Mouse (Mus musculus): ENCODE measurements at regions not wholly inside any gene's neighbourhood (a gene's known extent, or its start where the extent isn't known, plus 50 kb on each side); places are given as distances from the start of the nearest gene placed in this dataset.
A peak's percentile ranks its signal among the peaks of the same experiment; 100 is the strongest.
"Not testable (repeated sequence)": the region's sequence is repeated elsewhere in the genome, so short reads cannot be mapped to it uniquely, and the experiment has no call there.

GRCm38 (mm10) chrX:94785983-94786382 is 61.6 kb downstream of the Zxdb start:
- no peak for DNase-seq (ENCODE audit: low read depth, low spot score)

DNA sequence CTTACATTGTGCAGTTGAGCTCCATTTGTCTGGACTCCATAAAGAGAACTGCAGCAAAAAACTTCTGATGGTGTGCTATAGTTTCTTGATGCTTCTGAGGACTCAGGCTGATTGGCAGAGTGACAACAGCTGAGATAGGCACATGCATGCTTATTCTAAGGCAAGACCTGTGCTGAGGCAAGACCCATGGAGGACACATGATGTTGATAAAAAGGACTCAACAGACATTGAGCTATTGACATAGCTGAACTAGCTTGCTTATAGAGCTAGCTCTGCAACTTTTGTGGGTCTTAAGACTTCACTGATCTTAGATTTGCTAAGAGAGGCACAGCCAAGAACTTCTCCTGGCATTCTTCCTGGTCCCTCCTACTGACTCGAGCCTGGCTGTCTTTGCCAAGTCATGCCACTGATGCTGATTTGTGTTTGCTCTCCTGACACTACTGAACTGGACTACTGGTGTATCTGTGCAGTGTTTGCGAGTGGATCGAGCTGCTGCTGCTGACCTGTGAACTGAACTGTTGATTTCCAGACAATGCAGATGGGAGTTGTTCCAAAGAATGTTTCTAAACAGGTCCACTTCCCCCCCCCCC is 64.1 kb downstream of the Zxdb start:
- no peak for DNase-seq (ENCODE audit: low read depth, low spot score)

GRCm38 (mm10) chrX:94796845-94797244 is 72.5 kb downstream of the Zxdb start:
- DNase-seq (ENCODE audit: low read depth, low spot score): not testable (repeated sequence)

- DNase-seq (ENCODE audit: low read depth, low spot score): not testable (repeated sequence)
Observed at GRCm38 (mm10) chrX:94797348-94798182, 73.2 kb downstream of the Zxdb start.

DNA sequence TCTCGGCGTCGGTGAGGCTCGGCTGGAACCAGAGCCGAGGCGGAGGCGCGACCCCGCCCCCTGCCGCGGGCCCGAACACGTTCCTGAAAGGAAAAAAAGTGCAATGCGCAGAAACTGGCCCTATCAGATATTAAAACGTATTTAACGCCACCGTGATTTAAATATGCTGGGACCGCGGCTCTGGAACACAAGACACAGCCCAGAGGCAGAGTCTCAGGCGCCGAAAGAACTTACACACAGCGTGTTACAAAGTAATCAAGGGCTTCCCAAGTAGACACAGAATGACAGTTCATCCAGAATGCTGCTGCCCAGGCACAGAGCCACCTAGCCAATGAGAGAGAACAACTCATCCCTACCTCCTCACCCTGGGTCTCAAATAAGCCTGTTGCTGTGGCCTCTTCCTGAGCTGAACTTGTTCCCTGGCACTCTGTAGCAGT is 73.8 kb downstream of the Zxdb start:
- not testable (repeated sequence) for DNase-seq (ENCODE audit: low read depth, low spot score)

DNA sequence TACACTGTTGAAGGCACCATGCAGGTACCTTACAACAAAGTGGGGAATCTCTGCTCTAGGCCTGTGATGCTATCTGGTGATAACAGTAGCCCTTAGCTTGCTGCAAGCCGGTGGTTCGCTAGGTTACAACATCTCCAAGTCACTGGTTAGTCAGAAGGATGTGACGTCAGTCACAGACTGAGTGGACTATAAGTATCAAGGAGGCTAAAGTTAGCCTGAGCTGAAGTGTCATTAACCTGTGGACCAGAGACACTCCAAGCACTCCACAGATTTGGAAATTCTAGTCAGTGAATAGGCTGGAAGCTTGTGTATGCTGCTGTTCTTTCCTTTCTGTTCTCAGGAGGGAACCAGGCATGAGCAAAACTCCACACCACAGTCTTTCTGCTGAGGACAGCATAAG is 88.4 kb downstream of the Zxdb start:
- DNase-seq (ENCODE audit: low read depth, low spot score): not testable (repeated sequence)

DNA sequence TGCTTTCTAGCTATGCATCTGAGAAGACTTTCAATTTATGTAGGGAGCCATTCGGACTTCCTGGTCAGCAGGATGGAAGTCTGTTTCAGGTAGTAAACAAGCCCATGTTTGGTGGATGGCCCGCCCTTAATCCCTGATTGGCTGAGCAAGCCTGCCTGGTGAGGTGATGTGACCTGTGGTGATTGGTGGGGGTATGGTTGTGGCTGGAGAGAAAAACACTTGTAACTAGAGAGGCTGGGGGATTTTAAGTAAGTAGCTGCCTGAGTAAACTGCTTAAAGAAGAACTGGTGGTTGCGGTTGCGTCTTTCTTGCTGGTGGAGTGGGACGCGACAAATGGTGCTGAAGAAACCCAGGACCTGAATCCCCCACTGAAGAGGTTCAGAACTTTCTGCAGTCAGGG is 103.2 kb downstream of the Zxdb start:
- peak; percentile 35 for DNase-seq (ENCODE audit: low read depth, low spot score)

- DNase-seq (ENCODE audit: low read depth, low spot score): not testable (repeated sequence)
Observed at GRCm38 (mm10) chrX:94844110-94844779, 119.9 kb downstream of the Zxdb start.

GRCm38 (mm10) chrX:94849549-94849948 is 125.2 kb downstream of the Zxdb start:
- not testable (repeated sequence) for DNase-seq (ENCODE audit: low read depth, low spot score)

DNA sequence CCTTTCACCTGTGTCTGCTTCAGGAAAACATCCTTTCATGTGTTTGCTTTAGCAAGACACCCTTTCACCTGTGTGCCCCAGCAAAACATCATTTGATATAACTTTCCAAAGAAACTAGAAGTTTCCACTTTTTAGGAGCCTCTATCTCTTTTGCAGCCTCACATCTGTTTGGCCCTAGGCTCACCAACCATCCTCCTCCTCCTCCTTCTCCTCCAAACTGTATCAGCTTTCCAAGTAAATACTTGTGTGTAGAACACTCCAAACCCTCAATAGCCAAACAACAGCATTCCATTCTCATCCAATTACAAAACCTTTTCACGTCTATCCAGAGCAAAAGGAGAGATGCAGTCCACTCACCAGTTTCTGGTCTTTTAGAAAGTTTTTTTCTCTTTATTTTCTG is 133.1 kb downstream of the Zxdb start:
- DNase-seq (ENCODE audit: low read depth, low spot score): no peak

- no peak for DNase-seq (ENCODE audit: low read depth, low spot score)
Observed at GRCm38 (mm10) chrX:94857954-94858353, 133.6 kb downstream of the Zxdb start.

DNA sequence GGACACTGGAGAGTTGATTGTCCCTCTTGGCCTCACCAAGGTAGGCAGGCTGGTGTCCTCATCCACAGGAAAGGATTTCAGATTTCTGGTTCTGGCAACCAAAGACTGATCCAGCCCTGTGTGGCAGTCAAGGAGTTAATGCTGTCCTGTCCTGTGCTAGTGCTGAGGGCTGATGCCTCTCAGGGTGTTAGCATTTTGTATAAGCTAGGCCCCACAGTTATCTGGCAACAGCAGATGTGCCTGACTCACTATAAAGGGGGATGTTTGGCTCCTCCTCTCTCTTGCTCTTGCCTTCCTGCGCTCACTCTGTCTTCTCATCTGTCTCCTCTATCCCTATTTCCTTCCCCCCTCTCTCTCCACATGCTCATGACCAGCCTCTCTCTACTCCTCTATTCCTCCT is 138.8 kb downstream of the Zxdb start:
- DNase-seq (ENCODE audit: low read depth, low spot score): no peak

- DNase-seq (ENCODE audit: low read depth, low spot score): peak; percentile 91
Observed at GRCm38 (mm10) chrX:94865531-94866502, 141.4 kb downstream of the Zxdb start.

- DNase-seq (ENCODE audit: low read depth, low spot score): not testable (repeated sequence)
Observed at GRCm38 (mm10) chrX:94883547-94883946, 142.9 kb downstream of the Spin4 start.
